Mouse (Mus musculus): ENCODE measurements around the gene Sctr. TPM values are rescaled to one million over a fixed set of nuclear protein-coding genes. Genes with fewer than 3 reads are reported as not detected.

Gene Sctr
- polyA plus RNA-seq, 1 experiment from 2014 or later: 0.09 TPM

DNA sequence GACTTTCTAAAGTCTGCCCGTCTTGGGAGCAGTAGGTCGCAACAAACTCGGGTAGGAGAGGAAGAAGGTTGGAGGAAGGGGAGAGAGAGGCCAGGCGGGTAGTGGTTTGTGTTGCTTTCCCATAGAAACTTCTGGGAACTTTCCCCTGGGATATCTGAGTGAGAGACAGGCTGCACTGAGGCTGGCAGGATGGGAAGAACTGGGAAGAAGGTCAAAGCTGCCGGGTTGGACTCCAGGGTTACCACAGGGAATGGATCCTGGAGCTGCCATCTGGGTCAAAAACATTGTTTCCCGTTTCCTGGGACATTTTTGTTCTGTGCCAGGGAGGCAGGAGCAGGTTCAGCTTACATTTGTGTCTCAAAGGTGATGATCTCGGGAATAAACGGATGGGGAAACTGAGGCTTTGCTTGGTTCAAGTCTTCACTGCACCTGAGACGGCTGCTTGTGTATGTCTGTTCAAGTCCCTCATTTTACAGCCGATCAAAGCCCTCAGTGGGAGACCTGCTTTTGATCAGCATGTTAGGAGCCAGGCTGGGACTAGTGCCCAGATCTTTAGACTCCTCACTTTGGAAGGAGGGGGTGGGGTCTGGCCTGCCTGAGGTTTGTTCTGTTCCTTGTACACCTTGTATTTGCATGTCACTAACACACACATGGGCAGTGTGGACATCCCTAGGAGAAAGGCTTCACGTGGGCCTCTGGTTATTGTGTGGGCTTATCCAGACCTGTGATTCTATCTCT is 1.3 kb downstream of the Sctr start:
- no peaks in the 10 kb centered on the region for H3K9me3 ChIP-seq
- H3K36me3 ChIP-seq: no peaks in the 10 kb centered on the region
- peak overlapping the region; percentile 54 for H3K4me3 ChIP-seq
- H3K27me3 ChIP-seq (replicated peaks): peaks cover 42% of the 10 kb centered on the region
- ATAC-seq (ENCODE audit: extremely low read depth, insufficient number of reproducible peaks, low FRiP score, low TSS enrichment): no peak
- no peak overlapping the region for H3K27ac ChIP-seq (replicated peaks)
- no peak overlapping the region for H3K9ac ChIP-seq
- H3K4me1 ChIP-seq: peaks cover 31% of the 10 kb centered on the region
- peak overlapping the region; percentile 81 for H3K4me2 ChIP-seq
- WGBS: 36% methylated on average over 11 of the region's 11 CpGs

DNA sequence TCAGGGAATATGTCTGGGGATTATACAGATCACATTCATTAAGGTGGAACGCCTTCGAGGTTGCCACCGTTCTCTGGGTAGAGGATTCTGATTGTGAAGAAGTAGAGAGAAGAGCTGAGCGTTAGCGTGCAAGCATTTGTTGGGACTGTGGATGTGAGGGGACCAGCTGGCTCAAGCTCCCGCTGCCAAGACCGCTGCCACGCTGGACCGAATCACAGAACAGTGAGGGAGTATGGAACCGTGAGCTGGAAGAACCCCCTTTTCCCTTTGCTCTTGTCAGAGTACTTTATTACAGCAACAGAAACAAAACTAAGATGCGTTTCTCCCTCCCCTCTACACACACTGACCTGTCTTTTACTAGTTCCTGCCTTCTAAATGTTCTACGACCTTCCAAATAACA is 5.9 kb downstream of the Sctr start:
- Histone ChIP-seq H3K4me2 (no peak overlapping the region), H3K4me3 (no peak overlapping the region), H3K27ac (replicated peaks) (no peak overlapping the region), H3K36me3 (no peaks in the 10 kb centered on the region), H3K4me1 (peaks cover 21% of the 10 kb centered on the region), H3K9me3 (no peaks in the 10 kb centered on the region), H3K9ac (no peak overlapping the region), H3K27me3 (replicated peaks) (peaks cover 14% of the 10 kb centered on the region)
- 80% methylated on average over 12 of the region's 12 CpGs for WGBS
- no peak for ATAC-seq (ENCODE audit: extremely low read depth, insufficient number of reproducible peaks, low FRiP score, low TSS enrichment)

DNA sequence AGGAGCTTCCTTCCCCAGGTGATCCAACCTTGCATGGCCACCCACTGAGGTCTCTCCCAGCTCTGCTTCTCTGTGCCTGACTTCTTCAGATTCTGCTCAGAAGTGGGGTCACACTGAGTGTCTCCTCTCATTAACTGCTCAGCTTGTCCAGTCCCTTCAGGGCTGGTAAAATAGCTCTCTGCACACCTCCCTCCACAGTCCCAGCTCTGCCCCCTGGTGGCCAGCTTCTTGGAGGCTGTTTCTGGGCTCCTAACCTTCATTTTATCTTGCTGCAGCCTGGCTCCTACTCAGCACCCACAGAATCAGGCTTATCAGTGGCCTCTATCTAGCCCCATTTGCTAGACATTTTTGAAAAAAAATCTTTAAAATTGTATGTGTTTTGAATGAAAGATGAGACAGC is 6.4 kb downstream of the Sctr start:
- no peak for ATAC-seq (ENCODE audit: extremely low read depth, insufficient number of reproducible peaks, low FRiP score, low TSS enrichment)
- Histone ChIP-seq H3K27me3 (replicated peaks) (peaks cover 9% of the 10 kb centered on the region), H3K9me3 (no peaks in the 10 kb centered on the region), H3K36me3 (no peaks in the 10 kb centered on the region), H3K4me2 (no peak overlapping the region), H3K9ac (no peak overlapping the region), H3K4me1 (peaks cover 16% of the 10 kb centered on the region), H3K27ac (replicated peaks) (no peak overlapping the region), H3K4me3 (no peak overlapping the region)

DNA sequence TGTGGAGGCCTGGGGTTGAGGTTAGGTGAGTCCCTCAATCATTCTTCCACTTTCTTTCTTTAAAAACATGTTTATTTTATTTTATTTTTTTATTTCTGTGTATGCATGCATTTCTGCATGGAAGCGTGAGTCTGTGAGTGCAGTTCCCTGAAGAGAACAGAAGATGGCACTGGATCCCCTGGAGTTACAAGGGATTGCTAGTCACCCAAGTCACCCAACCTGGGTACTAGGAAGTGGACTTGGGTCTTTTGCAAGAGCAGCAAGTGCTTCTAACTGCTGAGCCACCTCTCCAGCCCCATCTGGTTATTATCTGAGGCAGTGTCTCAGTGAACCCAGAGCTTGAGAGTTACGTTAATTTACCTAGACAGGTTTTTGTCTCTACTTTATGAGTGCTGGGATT is 9.5 kb downstream of the Sctr start:
- Histone ChIP-seq H3K9me3 (no peaks in the 10 kb centered on the region), H3K36me3 (no peaks in the 10 kb centered on the region), H3K27ac (replicated peaks) (no peak overlapping the region), H3K4me2 (no peak overlapping the region), H3K4me3 (no peak overlapping the region), H3K4me1 (no peaks in the 10 kb centered on the region), H3K9ac (no peak overlapping the region), H3K27me3 (replicated peaks) (no peaks in the 10 kb centered on the region)
- WGBS: 73% methylated on average over 2 of the region's 2 CpGs
- ATAC-seq (ENCODE audit: extremely low read depth, insufficient number of reproducible peaks, low FRiP score, low TSS enrichment): no peak

GRCm38 (mm10) chr1:120018900-120019299 is 12.2 kb downstream of the Sctr start:
- ATAC-seq (ENCODE audit: extremely low read depth, insufficient number of reproducible peaks, low FRiP score, low TSS enrichment): no peak
- 60% methylated on average over 3 of the region's 3 CpGs for WGBS
- H3K27ac ChIP-seq (replicated peaks): no peak overlapping the region
- H3K27me3 ChIP-seq (replicated peaks): no peaks in the 10 kb centered on the region
- H3K9ac ChIP-seq: no peak overlapping the region
- no peaks in the 10 kb centered on the region for H3K9me3 ChIP-seq
- no peaks in the 10 kb centered on the region; the same call in 1 of the 2 replicates for H3K4me1 ChIP-seq
- no peak overlapping the region for H3K4me2 ChIP-seq
- no peak overlapping the region for H3K4me3 ChIP-seq
- H3K36me3 ChIP-seq: no peaks in the 10 kb centered on the region

DNA sequence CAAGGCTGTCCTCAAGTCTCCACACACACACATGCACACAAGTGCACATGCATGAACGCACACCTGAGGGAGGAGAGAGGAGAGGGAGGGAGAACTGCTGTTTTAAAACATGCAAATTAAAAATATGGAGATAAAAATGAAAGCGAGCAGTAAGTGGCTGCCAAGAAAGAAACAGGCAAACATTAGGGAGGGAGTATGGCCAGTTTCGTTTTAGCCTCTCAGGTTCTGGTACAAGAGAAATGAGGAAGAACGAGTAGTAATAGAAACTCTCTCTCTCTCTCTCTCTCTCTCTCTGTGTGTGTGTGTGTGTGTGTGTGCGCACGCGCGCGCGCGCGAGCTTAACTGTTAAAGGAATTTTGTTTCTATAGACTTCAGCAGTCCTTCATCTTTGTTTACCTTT is 12.7 kb downstream of the Sctr start:
- H3K4me1 ChIP-seq: peaks cover 5% of the 10 kb centered on the region
- H3K9me3 ChIP-seq: no peaks in the 10 kb centered on the region
- H3K4me2 ChIP-seq: no peak overlapping the region
- no peaks in the 10 kb centered on the region for H3K36me3 ChIP-seq
- 89% methylated on average over 12 of the region's 12 CpGs for WGBS
- no peak overlapping the region for H3K4me3 ChIP-seq
- no peak for ATAC-seq (ENCODE audit: extremely low read depth, insufficient number of reproducible peaks, low FRiP score, low TSS enrichment)
- H3K27me3 ChIP-seq (replicated peaks): no peaks in the 10 kb centered on the region
- H3K27ac ChIP-seq (replicated peaks): no peak overlapping the region
- H3K9ac ChIP-seq: no peak overlapping the region

DNA sequence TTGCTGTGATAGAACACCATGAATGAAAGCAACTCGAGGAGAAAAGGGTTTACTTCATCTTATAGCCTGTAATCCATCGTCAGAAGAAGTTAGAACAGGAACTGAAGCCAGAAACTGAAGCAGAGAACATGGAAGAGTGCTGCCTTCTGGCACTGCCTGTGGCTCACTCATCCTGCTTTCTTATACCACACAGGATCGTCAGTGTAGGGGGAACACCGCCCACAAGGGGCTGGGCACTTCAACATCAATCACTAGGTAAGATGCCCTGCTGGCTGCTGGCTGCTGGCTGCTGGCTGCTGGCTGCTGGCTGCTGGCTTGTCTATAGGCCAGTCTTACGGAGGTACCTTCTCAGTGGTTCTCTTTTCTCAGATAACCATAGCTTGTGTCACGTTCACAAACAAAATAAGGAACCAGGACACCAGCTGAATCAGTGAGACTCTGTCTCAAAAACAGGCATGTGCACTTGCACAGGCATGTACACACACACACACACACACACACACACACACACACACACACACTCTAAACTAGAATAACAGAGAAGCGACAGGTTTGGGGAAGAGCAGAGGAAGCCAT is 13.7 kb downstream of the Sctr start:
- H3K4me2 ChIP-seq: no peak overlapping the region
- H3K27ac ChIP-seq (replicated peaks): no peak overlapping the region
- H3K27me3 ChIP-seq (replicated peaks): no peaks in the 10 kb centered on the region
- H3K4me1 ChIP-seq: peaks cover 14% of the 10 kb centered on the region
- H3K9me3 ChIP-seq: no peaks in the 10 kb centered on the region
- H3K4me3 ChIP-seq: no peak overlapping the region
- ATAC-seq (ENCODE audit: extremely low read depth, insufficient number of reproducible peaks, low FRiP score, low TSS enrichment): no peak
- no peaks in the 10 kb centered on the region for H3K36me3 ChIP-seq
- 57% methylated on average over 7 of the region's 7 CpGs for WGBS
- no peak overlapping the region for H3K9ac ChIP-seq

DNA sequence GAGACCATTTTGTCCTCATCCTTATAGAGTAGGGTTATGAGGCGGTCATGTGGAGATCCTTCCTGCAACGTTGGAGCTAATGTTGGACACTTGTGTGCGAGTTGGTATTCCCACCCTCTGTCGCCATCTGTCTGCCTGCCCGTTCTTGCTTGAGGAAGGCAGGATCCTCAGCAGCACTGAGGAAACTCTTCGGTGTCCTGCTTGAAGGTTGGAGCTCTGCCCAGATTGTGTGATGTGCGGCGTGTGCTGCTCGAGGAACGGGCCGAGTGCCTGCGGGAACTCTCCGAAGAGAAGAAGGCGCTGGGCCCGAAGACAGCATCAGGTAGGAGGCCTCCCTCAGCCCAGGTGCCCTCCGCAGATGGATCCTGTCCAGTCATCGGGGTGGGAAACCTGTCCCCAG is 15.3 kb downstream of the Sctr start:
- no peak overlapping the region for H3K4me2 ChIP-seq

GRCm38 (mm10) chr1:120024331-120025049 is 17.8 kb downstream of the Sctr start:
- H3K9ac ChIP-seq: no peak overlapping the region
- H3K4me3 ChIP-seq: no peak overlapping the region
- ATAC-seq (ENCODE audit: extremely low read depth, insufficient number of reproducible peaks, low FRiP score, low TSS enrichment): no peak
- 47% methylated on average over 10 of the region's 10 CpGs for WGBS
- no peaks in the 10 kb centered on the region for H3K36me3 ChIP-seq
- H3K4me2 ChIP-seq: no peak overlapping the region
- H3K4me1 ChIP-seq: peaks cover 25% of the 10 kb centered on the region
- peak overlapping the region; percentile 60 for H3K27ac ChIP-seq (replicated peaks)
- H3K27me3 ChIP-seq (replicated peaks): no peaks in the 10 kb centered on the region
- no peaks in the 10 kb centered on the region for H3K9me3 ChIP-seq

More for the DNA sequence above, 15.3 kb downstream of the Sctr start:
- Histone ChIP-seq H3K4me1 (peaks cover 15% of the 10 kb centered on the region), H3K4me3 (no peak overlapping the region), H3K27ac (replicated peaks) (no peak overlapping the region), H3K27me3 (replicated peaks) (no peaks in the 10 kb centered on the region), H3K36me3 (no peaks in the 10 kb centered on the region), H3K9me3 (no peaks in the 10 kb centered on the region), H3K9ac (no peak overlapping the region)
- no peak for ATAC-seq (ENCODE audit: extremely low read depth, insufficient number of reproducible peaks, low FRiP score, low TSS enrichment)
- WGBS: 83% methylated on average over 17 of the region's 17 CpGs

GRCm38 (mm10) chr1:120025050-120025439 is 18.4 kb downstream of the Sctr start:
- Histone ChIP-seq H3K4me1 (peaks cover 25% of the 10 kb centered on the region), H3K9me3 (no peaks in the 10 kb centered on the region), H3K9ac (no peak overlapping the region), H3K4me3 (no peak overlapping the region), H3K4me2 (no peak overlapping the region), H3K36me3 (no peaks in the 10 kb centered on the region), H3K27ac (replicated peaks) (peak overlapping the region; percentile 60), H3K27me3 (replicated peaks) (no peaks in the 10 kb centered on the region)
- ATAC-seq (ENCODE audit: extremely low read depth, insufficient number of reproducible peaks, low FRiP score, low TSS enrichment): no peak
- WGBS: 4% methylated on average over 2 of the region's 2 CpGs

DNA sequence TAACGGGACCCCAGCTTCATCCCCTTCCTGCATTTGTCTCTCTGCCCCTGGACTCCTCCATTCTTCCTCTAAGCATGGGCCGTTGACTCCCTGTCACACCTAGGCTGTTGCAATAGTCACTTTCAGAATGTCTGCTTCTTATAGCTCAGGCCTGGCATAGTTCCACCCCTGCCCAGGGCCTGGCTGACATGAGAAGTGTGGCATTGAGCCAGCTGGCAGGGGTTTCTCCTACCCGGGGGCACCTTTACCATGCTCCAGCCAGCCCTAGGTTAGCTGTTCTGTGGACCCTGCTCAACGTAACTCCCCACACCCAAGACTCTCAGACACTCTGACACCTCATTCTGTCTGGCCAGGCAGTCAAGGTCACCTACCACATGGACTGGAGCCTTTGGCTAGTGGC is 21.0 kb downstream of the Sctr start:
- Histone ChIP-seq H3K4me3 (no peak overlapping the region), H3K27me3 (replicated peaks) (0 out of 2 replicates have a peak, but pooled peaks cover 3% of the 10 kb centered on the region), H3K9ac (no peak overlapping the region), H3K36me3 (no peaks in the 10 kb centered on the region), H3K9me3 (no peaks in the 10 kb centered on the region), H3K4me2 (no peak overlapping the region), H3K27ac (replicated peaks) (peak overlapping the region; percentile 54), H3K4me1 (peaks cover 25% of the 10 kb centered on the region)
- no peak for ATAC-seq (ENCODE audit: extremely low read depth, insufficient number of reproducible peaks, low FRiP score, low TSS enrichment)
- WGBS: 31% methylated on average over 4 of the region's 4 CpGs
